Mouse (Mus musculus): ENCODE data around the gene Gm45233.
A peak's percentile ranks its signal among the peaks of the same experiment; 100 is the strongest.

- peak; percentile 95 for TF ChIP-seq CTCF (IDR thresholded peaks at IDR 0.05; ENCODE audit: borderline replicate concordance, extremely low read depth, insufficient read depth, insufficient read length)
- no peak for TF ChIP-seq POLR2A (IDR thresholded peaks at IDR 0.05; ENCODE audit: borderline replicate concordance, extremely low read depth, insufficient read depth, insufficient read length, poor library complexity, severe bottlenecking)
Measured at GRCm38 (mm10) chr7:43422995-43423617, 20.8 kb upstream of the Gm45233 start.

Measured in brain, embryonic 14.5 days (tissue).